Mouse (Mus musculus) intestine, embryonic 14.5 days (tissue): ENCODE results near the gene Il20. TPM values are rescaled to one million over a fixed set of nuclear protein-coding genes. Genes with fewer than 3 reads are reported as not detected.

Experiments used
- ATAC-seq: fragments of 200-750 bp; cut with Nextera tagmentation; replicated peaks from 2 replicates; pipeline ENCODE4 v1.8.0; 2017; ENCODE audit warnings: low read depth, moderate number of reproducible peaks, moderate TSS enrichment, moderate library complexity; ENCODE audit not compliant: low FRiP score, low TSS enrichment
- DNase-seq: peaks from one replicate; pipeline ENCODE4 v3.0.0-alpha.2; 2018; ENCODE audit warnings: low spot score
- H3K27ac ChIP-seq: fragments of 300-500 bp; sonication (generic); 2 replicates; pipeline ENCODE4 v1.5.1; 2014; ENCODE audit warnings: low read depth, mild to moderate bottlenecking, control low read depth
- H3K27me3 ChIP-seq: fragments of 300-500 bp; sonication (generic); replicated peaks from 2 replicates; pipeline ENCODE4 v1.6.1; 2014; ENCODE audit warnings: low read length, control low read depth; ENCODE audit not compliant: control insufficient read depth, insufficient read depth
- H3K36me3 ChIP-seq: fragments of 300-500 bp; sonication (generic); 2 replicates; pipeline ENCODE4 v1.6.1; 2014; ENCODE audit warnings: low read length, control low read depth; ENCODE audit not compliant: control insufficient read depth, insufficient read depth
- H3K4me1 ChIP-seq: fragments of 300-500 bp; sonication (generic); replicated peaks from 2 replicates; pipeline ENCODE4 v1.6.1; 2014; ENCODE audit warnings: low read length, control low read depth, mixed read lengths; ENCODE audit not compliant: control insufficient read depth, insufficient read depth
- H3K4me2 ChIP-seq: fragments of 300-500 bp; sonication (generic); 2 replicates; pipeline ENCODE4 v1.6.1; 2014; ENCODE audit warnings: low read length
- H3K4me3 ChIP-seq: fragments of 300-500 bp; sonication (generic); 2 replicates; pipeline ENCODE4 v1.5.1; 2014; ENCODE audit warnings: low read depth, low read length, control low read depth, mixed read lengths
- H3K9ac ChIP-seq: fragments of 300-500 bp; sonication (generic); 2 replicates; pipeline ENCODE4 v1.6.1; 2014; ENCODE audit warnings: mild to moderate bottlenecking, low read length
- H3K9me3 ChIP-seq: fragments of 300-500 bp; sonication (generic); 2 replicates; pipeline ENCODE4 v1.6.1; 2016; ENCODE audit warnings: low read length, control low read depth; ENCODE audit not compliant: control insufficient read depth
- WGBS: fragments of 180-500 bp; shearing (Covaris S2); extraction: QIAGEN DNeasy Blood & Tissue Kit; methylation state at CpG from one replicate; pipeline ENCODE4 v1.1.7; 2014; 5-methylcytosine and 5-hydroxymethylcytosine counted together
- polyA plus RNA-seq: library from polyadenylated mRNA; unstranded; fragments of >200 nt; fragmentation: Nextera tagmentation; extraction: Ambion mirVana; gene quantifications from 2 replicates; pipeline ENCODE4 v1.2.1, GENCODE M21; 2014

Gene Il20
- polyA plus RNA-seq, 1 experiment from 2014 or later, result not detected

DNA sequence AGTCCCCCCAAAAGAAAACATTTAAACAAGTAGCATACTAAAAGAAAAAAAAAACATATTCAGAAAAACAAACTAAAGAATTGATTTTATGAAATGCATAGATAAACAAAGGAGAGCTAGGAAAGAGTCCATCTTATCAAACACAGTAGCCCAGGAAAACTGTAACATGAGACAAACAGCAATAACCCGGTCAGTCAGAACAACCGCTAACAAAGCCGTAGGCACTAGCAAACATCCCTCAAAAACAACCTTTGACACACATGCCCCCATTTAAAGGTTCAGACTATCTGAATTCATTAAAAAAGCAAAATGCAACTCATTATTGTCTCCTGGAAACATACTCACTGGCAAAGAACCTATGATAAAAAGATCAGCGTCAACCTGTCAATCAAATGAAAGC lies 53.8 kb downstream of the Il20 start:
- no peak overlapping the region for H3K4me2 ChIP-seq
- H3K27ac ChIP-seq, result no peak overlapping the region
- H3K4me1 ChIP-seq, result no peaks in the 10 kb centered on the region
- 80% methylated on average over 4 of the region's 4 CpGs for WGBS
- ATAC-seq (no peak), DNase-seq (no peak)
- H3K9ac ChIP-seq, result no peak overlapping the region
- no peaks in the 10 kb centered on the region for H3K36me3 ChIP-seq
- H3K9me3 ChIP-seq, result no peaks in the 10 kb centered on the region
- no peaks in the 10 kb centered on the region for H3K27me3 ChIP-seq
- H3K4me3 ChIP-seq, result no peak overlapping the region

Other genes starting within 250 kb of the Il20 start
- 2.2 and 3.5 TPM in 2 replicates for gene C4bp, start 249.8 kb downstream of the Il20 start, polyA plus RNA-seq
- 0.23 TPM in 1 of 2 replicates, not detected in the other for gene Gm29427, start 195.7 kb downstream of the Il20 start, polyA plus RNA-seq
- gene Yod1, start 194.1 kb downstream of the Il20 start, polyA plus RNA-seq, result 7.5 and 8.1 TPM in 2 replicates
- 9.4 and 9.8 TPM in 2 replicates for gene Pfkfb2, start 182.2 kb downstream of the Il20 start, polyA plus RNA-seq
- gene AA986860, start 179.5 kb downstream of the Il20 start, polyA plus RNA-seq, result 55.7 and 61.4 TPM in 2 replicates
- gene Fcamr, start 110.5 kb downstream of the Il20 start, polyA plus RNA-seq, result 0.16 TPM in 1 of 2 replicates, not detected in the other
- gene Pigr, start 84.8 kb downstream of the Il20 start, polyA plus RNA-seq, result 0.71 and 0.76 TPM in 2 replicates
- 4.6 and 5.2 TPM in 2 replicates for gene Fcmr, start 45.8 kb downstream of the Il20 start, polyA plus RNA-seq
- not detected in 2 replicates for gene Il24, start 24.0 kb downstream of the Il20 start, polyA plus RNA-seq
- gene Il19, start 28.7 kb upstream of the Il20 start, polyA plus RNA-seq, result not detected in 2 replicates
- gene Il10, start 108.4 kb upstream of the Il20 start, polyA plus RNA-seq, result not detected in 2 replicates
- 58.1 and 62.4 TPM in 2 replicates for gene Mapkapk2, start 186.4 kb upstream of the Il20 start, polyA plus RNA-seq
- 5.6 and 5.7 TPM in 2 replicates for gene Dyrk3, start 226.9 kb upstream of the Il20 start, polyA plus RNA-seq
- gene Eif2d, start 241.7 kb upstream of the Il20 start, polyA plus RNA-seq, result 62.8 and 66.0 TPM in 2 replicates